Mouse (Mus musculus) MEL (cell line): ENCODE measurements around the gene Syn3.

Source experiments
- CTCF ChIP-seq, 3 experiments: IDR thresholded peaks in 2 of 3; conservative IDR thresholded peaks in 1 of 3; 2 replicates each; pipeline ENCODE4 v1.5.1; 2011 to 2012; ENCODE audit warnings: low read length in 3 of 3, low read depth in 2 of 3, mild to moderate bottlenecking in 2 of 3, improper control_type of control experiment in 1 of 3, inconsistent platforms in 1 of 3, mixed read lengths in 1 of 3, moderate library complexity in 1 of 3; ENCODE audit not compliant: control insufficient read depth in 1 of 3, insufficient read depth in 1 of 3, poor library complexity in 1 of 3, severe bottlenecking in 1 of 3
- GABPA ChIP-seq: IDR thresholded peaks from 2 replicates; pipeline ENCODE4 v1.6.1; 2012; ENCODE audit warnings: low read depth, mild to moderate bottlenecking, inconsistent platforms, low read length, improper control_type of control experiment, moderate library complexity
- MXI1 ChIP-seq: IDR thresholded peaks from 2 replicates; pipeline ENCODE4 v1.6.1; 2011; ENCODE audit warnings: mild to moderate bottlenecking, low read depth, low read length, improper control_type of control experiment
- POLR2A ChIP-seq, 2 experiments: IDR thresholded peaks; 2 replicates each; pipeline ENCODE4 v1.6.1; 2011 to 2012; ENCODE audit warnings: low read length in 2 of 2, mild to moderate bottlenecking in 2 of 2, control low read depth in 1 of 2, improper control_type of control experiment in 1 of 2, low read depth in 1 of 2, moderate library complexity in 1 of 2; ENCODE audit not compliant: control insufficient read depth in 1 of 2, insufficient read depth in 1 of 2, poor library complexity in 1 of 2
- RCOR1 ChIP-seq: IDR thresholded peaks from 2 replicates; pipeline ENCODE4 v1.6.1; 2012; ENCODE audit warnings: low read depth, mild to moderate bottlenecking, inconsistent platforms, low read length, improper control_type of control experiment
- TAL1 ChIP-seq: IDR thresholded peaks from 2 replicates; pipeline ENCODE4 v1.6.1; 2012; ENCODE audit warnings: mild to moderate bottlenecking, inconsistent platforms, low read length, moderate library complexity, mixed read lengths
- ZNF384 ChIP-seq: IDR thresholded peaks from 2 replicates; pipeline ENCODE4 v1.6.1; 2012; ENCODE audit warnings: low read depth, mild to moderate bottlenecking, inconsistent platforms, low read length, improper control_type of control experiment

DNA sequence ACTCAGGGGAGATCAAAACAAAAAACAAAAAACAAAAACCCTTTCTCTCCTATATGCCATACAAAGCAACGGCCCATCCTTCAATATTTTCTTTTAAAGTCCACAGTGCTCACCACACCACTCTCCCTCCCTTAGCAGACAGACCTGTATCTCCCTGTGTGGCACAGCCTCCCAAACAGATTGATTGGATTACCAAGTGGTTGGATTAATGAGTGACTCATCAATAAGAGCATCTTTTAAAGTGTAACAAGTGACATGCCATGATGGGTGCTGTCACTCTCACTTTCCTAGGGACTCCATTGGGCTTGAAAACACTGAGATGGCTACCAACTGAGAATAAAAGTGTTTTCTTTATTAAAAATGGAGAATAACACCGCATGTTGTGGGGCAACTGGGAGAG lies 2.8 kb downstream of the Syn3 start:
- TF ChIP-seq MXI1 (no peak), POLR2A (IDR thresholded peaks at IDR 0.05; ENCODE audit: control insufficient read depth in 1 of 2, insufficient read depth in 1 of 2, low read depth in 1 of 2, low read length in 2 of 2, poor library complexity in 1 of 2) (no peak), ZNF384 (no peak), GABPA (no peak), CTCF (IDR thresholded peaks at IDR 0.05 in 2 of 3, conservative IDR thresholded peaks at IDR 0.05 in 1 of 3; ENCODE audit: control insufficient read depth in 1 of 3, insufficient read depth in 1 of 3, low read depth in 2 of 3, low read length in 3 of 3, poor library complexity in 1 of 3, severe bottlenecking in 1 of 3) (no peak), TAL1 (no peak), RCOR1 (no peak)
